Mouse (Mus musculus) brain, embryonic 14.5 days (tissue): Measurements from ENCODE around the gene Egln1. TPM values are rescaled to one million over a fixed set of nuclear protein-coding genes. Genes with fewer than 3 reads are reported as not detected.

Experiments
- DNase-seq: peaks from one replicate; pipeline ENCODE4 v3.0.0-alpha.2; 2011; ENCODE audit warnings: low read depth
- CTCF ChIP-seq: fragments of 200-500 bp; IDR thresholded peaks from 2 replicates; pipeline ENCODE4 v1.5.1; 2012; ENCODE audit warnings: inconsistent platforms, mild to moderate bottlenecking, moderate library complexity, borderline replicate concordance; ENCODE audit not compliant: insufficient read depth, insufficient read length; ENCODE audit errors: extremely low read depth
- POLR2A ChIP-seq: fragments of 200-500 bp; IDR thresholded peaks from 2 replicates; pipeline ENCODE4 v1.6.1; 2012; ENCODE audit warnings: mild to moderate bottlenecking, inconsistent platforms, borderline replicate concordance; ENCODE audit not compliant: poor library complexity, insufficient read depth, insufficient read length, severe bottlenecking; ENCODE audit errors: extremely low read depth
- polyA plus RNA-seq: library from polyadenylated mRNA; depleted of rRNA; stranded (reverse); fragments of >200 nt; gene quantifications from 2 replicates; pipeline ENCODE4 v1.2.3, GENCODE M21; 2012

The Egln1 gene
- polyA plus RNA-seq, 1 experiment: 58.9 TPM

DNA sequence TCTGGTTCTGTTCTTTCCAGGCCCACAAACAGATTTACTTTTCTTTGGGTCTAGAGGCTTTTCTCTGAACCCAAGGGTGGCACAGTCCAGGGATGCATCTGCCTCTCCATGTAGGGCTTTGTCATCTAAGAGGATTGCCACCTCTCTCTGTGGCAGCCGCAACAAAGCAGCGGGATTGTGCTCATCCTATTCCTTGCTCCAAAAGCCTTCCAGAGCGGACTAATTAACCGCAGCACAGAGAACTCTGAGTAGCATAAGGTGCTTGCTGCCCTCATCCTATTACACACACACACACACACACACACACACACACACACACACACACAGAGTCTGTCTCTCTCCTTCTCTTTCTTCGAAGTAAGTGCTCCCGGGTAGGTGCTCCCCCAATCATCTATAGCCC, 5.3 kb downstream of the Egln1 start:
- peak; percentile 22 for DNase-seq
- no peak for TF ChIP-seq POLR2A
- no peak for TF ChIP-seq CTCF

DNA sequence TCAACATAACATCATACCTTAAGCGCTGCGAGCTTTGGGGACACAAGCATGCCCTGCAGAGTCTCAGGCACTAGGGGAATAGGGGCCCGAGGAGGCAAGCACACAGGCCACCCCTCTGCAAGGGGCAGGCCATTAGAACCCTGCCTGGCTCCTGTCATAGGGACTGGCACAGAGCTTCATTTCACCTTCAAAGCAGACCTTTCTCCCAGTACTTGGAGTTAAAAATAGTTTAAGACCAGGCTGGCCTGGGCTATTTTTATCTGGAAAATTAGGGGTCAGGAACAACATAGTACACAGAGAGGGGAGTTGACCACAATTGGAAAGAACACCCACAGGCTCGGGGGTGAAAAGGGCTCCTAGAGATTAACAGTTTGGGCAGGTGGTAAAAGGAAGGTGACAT, 11.8 kb downstream of the Egln1 start:
- TF ChIP-seq POLR2A (no peak), CTCF (no peak)
- DNase-seq: no peak

- DNase-seq: no peak
- no peak for TF ChIP-seq CTCF
- no peak for TF ChIP-seq POLR2A
These were observed 12.4 kb downstream of the Egln1 start for GRCm38 (mm10) chr8:124936699-124937098.

GRCm38 (mm10) chr8:124935116-124935515, 14.0 kb downstream of the Egln1 start:
- TF ChIP-seq CTCF (no peak), POLR2A (no peak)
- no peak for DNase-seq

DNA sequence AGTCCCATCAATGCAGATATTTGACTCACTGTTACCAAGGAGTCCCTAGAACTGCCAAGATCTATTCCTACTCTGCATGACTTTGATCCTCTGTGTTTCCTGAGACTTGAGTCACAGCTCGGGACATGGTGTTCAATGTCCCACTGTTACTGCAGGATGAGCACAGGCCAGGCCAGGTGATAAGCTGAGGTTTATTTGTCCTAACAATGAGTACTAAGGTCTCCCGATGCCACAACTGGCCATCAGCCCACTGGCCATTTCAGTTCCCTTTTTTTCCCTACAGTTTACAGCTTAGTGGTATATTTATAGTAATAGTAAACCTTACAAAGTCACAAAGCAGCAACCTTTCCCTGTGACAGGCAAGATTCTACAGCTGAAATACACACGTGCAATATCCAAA, 16.7 kb downstream of the Egln1 start:
- TF ChIP-seq CTCF (no peak), POLR2A (no peak)
- DNase-seq: no peak

DNA sequence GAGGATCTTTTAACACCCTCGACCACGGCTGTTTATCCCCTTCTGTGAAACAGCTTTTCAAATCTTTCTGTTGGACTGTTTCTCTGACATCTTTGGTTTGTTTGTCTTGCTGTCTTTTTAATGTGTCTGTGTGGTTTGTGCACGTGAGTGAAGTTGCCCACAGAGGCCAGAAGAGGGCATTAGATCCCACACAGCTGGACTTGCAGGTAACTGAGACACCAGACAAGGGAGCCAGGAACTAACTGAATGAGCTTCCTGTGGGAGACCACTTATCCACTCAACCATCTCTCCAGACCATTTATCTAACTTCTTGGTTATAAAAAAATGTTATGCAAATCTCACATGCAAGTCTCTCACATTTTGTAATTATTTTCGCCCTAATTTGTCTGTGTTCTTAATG, 18.5 kb downstream of the Egln1 start:
- no peak for TF ChIP-seq POLR2A
- TF ChIP-seq CTCF: no peak
- no peak for DNase-seq

DNA sequence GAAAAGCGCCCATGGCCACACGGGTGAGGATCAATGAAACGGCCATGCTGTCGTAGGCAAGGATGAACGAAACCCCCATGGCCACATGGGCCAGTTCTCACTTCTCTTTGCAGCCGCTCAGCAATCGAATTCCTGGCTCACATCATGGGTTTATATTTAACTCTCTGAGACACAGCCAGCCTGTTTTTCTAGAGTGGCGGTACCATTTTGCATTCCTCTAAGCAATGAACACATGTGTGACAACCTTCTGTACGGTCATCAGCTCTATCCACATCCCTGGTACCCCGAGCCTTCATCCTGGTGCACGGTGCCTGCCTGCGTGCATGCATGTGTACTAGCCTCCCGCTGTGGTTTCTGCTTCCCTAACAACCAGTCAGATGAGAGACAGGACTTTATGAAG, 19.0 kb downstream of the Egln1 start:
- DNase-seq: no peak
- no peak for TF ChIP-seq POLR2A
- TF ChIP-seq CTCF: no peak

- no peak for DNase-seq
- no peak for TF ChIP-seq POLR2A
- TF ChIP-seq CTCF: no peak
These were observed 20.1 kb downstream of the Egln1 start for GRCm38 (mm10) chr8:124929006-124929405.

DNA sequence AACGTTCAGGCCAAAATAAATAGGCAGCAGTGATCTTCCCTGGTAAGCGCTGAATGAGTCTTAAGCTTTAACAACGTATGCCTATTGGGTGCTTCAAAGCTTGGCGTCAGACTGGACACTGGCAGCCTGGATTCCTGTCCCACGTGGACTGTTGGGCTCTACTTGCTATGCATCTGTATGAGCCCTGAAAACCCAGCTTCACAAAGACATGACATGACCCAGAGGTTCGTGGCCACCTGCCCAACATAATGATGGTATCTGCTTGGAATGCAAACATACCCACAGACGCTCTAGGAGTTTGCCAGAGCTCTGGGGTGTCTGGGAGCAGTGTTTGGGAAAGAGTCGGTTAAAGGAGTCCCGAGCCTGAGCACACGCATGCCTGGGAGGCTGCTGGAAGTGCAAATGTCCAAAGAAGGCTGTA, 22.8 kb downstream of the Egln1 start:
- TF ChIP-seq POLR2A: no peak
- TF ChIP-seq CTCF: no peak
- peak; percentile 39 for DNase-seq

DNA sequence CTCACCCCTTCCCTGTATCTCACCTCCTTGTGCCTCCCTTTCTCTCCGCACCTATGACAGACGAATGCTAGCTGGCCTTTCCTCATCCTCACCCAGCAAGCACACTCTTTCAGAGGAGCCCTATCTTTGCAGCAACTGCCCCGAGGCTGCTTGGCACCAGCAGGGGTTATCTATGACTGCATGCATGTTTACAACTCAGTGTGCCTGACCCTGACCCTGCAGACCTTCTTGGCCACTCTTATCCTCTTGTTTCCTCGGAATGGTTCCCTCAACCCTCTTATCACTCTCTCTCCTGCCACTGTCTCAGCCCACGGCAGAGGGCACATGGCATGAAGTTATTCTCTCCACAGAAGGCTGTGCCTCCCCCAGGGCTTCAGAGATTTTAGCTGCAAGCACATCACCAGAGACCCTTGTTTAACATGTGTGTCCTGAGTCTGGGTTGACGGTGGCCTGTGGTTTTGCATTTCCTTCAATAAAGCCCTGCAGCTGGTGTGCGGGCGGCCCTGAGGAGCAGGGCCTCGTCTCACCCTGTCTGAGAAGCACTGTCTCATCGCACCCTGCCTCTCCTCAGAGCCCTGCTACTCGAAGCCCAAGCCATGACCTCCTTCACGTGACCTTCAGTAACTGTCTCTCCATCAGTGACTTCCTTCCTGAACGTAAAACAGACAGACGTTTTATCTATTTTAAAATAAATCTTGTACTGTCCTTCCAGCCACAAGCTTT, 23.4 kb downstream of the Egln1 start:
- TF ChIP-seq CTCF (no peak), POLR2A (no peak)
- no peak for DNase-seq

GRCm38 (mm10) chr8:124923971-124924652, 25.0 kb downstream of the Egln1 start:
- peak; percentile 19 for DNase-seq
- TF ChIP-seq POLR2A (no peak), CTCF (no peak)
